ENCODE assay signal across 26 mouse cellular contexts in the genomic region with DNA sequence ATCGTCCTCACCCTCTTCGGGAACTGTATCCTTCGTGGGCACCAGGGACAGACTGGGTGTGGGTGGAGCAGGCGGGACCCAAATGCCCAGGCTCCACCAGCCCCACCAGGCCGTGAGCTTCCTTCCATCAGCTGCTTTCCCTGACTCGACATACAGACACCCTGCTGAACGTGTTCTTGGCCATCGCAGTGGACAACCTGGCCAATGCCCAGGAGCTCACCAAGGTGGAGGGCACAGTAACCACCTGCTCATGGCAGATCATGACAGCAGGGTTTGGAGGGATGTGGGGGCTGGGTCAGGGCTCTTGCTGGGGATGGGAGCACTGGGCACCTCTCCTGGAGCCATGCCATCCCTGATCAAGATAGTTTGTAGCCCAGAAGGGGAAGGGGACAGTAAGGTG.
DNase-seq lines count a peak whose midpoint lies in the region; ATAC-seq and TF ChIP-seq lines count a peak whose summit lies in the region.
"Had no signal": no experiment of that assay in that cellular context is flagged by ENCODE, and none has a peak within 500 bp of the region (broad histone marks: within the 10 kb centered on the region; RNA-seq: fewer than 3 reads in every experiment).

No protein-coding gene starts in this region.

- H3K4me1 ChIP-seq in hindbrain, postnatal 0 days (ENCODE audit: insufficient read depth, low read length), result no peaks in the 10 kb centered on the region; the same call in 1 of the 2 replicates
- H3K4me1 ChIP-seq in hindbrain, embryonic 16.5 days (ENCODE audit: control insufficient read depth, insufficient read depth, low read depth, low read length), result peaks cover 9% of the 10 kb centered on the region
- H3K4me1 ChIP-seq in heart, embryonic 10.5 days, result no peaks in the 10 kb centered on the region
- H3K4me1 ChIP-seq: liver, embryonic 15.5 days; midbrain, embryonic 10.5 days; midbrain, embryonic 15.5 days had no signal

- ATAC-seq in hindbrain, postnatal 0 days, result no peak
- ATAC-seq in hindbrain, embryonic 16.5 days, result no peak
- no peak for ATAC-seq in megakaryocyte progenitor cell, adult 5-6 weeks (replicated peaks; ENCODE audit: poor library complexity)
- ATAC-seq: forebrain, embryonic 16.5 days; intestine, postnatal 0 days; midbrain, embryonic 15.5 days had no signal

- no peak overlapping the region for H3K9ac ChIP-seq in hindbrain, postnatal 0 days (replicated peaks; ENCODE audit: low read length)
- H3K9ac ChIP-seq in hindbrain, embryonic 16.5 days (ENCODE audit: low read depth, low read length), result no peak overlapping the region
- H3K9ac ChIP-seq: hindbrain, embryonic 12.5 days; liver, embryonic 15.5 days; lung, embryonic 14.5 days; midbrain, embryonic 15.5 days had no signal

- H3K4me2 ChIP-seq in hindbrain, postnatal 0 days (ENCODE audit: low read depth, low read length), result no peak overlapping the region
- no peak overlapping the region for H3K4me2 ChIP-seq in hindbrain, embryonic 16.5 days (ENCODE audit: low read length)
- H3K4me2 ChIP-seq: hindbrain, embryonic 12.5 days; liver, embryonic 15.5 days; lung, embryonic 14.5 days; midbrain, embryonic 15.5 days had no signal

- no peak overlapping the region for H3K4me3 ChIP-seq in hindbrain, postnatal 0 days (ENCODE audit: low read length)
- H3K4me3 ChIP-seq in hindbrain, embryonic 16.5 days (ENCODE audit: low read length), result no peak overlapping the region
- H3K4me3 ChIP-seq in heart, embryonic 10.5 days, result no peak overlapping the region
- H3K4me3 ChIP-seq: hindbrain, embryonic 12.5 days; liver, embryonic 15.5 days; midbrain, embryonic 10.5 days; midbrain, embryonic 15.5 days had no signal

- H3K36me3 ChIP-seq in hindbrain, postnatal 0 days (ENCODE audit: insufficient read depth, low read length), result peaks cover 9% of the 10 kb centered on the region; the same call in 1 of the 2 replicates
- H3K36me3 ChIP-seq in hindbrain, embryonic 16.5 days (ENCODE audit: control insufficient read depth, insufficient read depth, low read length), result 0 out of 2 replicates have a peak, but pooled peaks cover 9% of the 10 kb centered on the region
- no peaks in the 10 kb centered on the region for H3K36me3 ChIP-seq in heart, embryonic 10.5 days
- H3K36me3 ChIP-seq: liver, embryonic 15.5 days had no signal

- H3K9me3 ChIP-seq in hindbrain, postnatal 0 days (ENCODE audit: low read length), result no peaks in the 10 kb centered on the region
- H3K9me3 ChIP-seq in hindbrain, embryonic 16.5 days (ENCODE audit: control insufficient read depth, low read length), result no peaks in the 10 kb centered on the region
- no peaks in the 10 kb centered on the region for H3K9me3 ChIP-seq in heart, embryonic 10.5 days
- H3K9me3 ChIP-seq: hindbrain, embryonic 12.5 days; liver, embryonic 15.5 days; midbrain, embryonic 10.5 days; midbrain, embryonic 15.5 days had no signal

- DNase-seq in hindbrain, postnatal 0 days (ENCODE audit: low spot score), result no peak
- peak; percentile 96 for DNase-seq in brain, adult 2 months (ENCODE audit: low read depth, low spot score)
- DNase-seq in cerebellum, adult 11-12 months, result peak; percentile 98
- peak; percentile 98 for DNase-seq in cerebellum, adult 9-11 months
- no peak for DNase-seq in right cerebral cortex, postnatal 10 days (ENCODE audit: low spot score in 2 of 2)
- no peak for DNase-seq in heart, embryonic 10.5 days (ENCODE audit: low spot score)
- DNase-seq: adrenal gland, postnatal 25 days; gastrocnemius, postnatal 10 days; heart, postnatal 36 days; kidney, postnatal 14 days; liver; lung, embryonic 14.5 days; lung, postnatal 14 days; right cerebral cortex, adult 18-20 months; right cerebral cortex, postnatal 4 days; thymus, adult 18-20 months; thymus, postnatal 36 days had no signal

- 71% methylated on average over 8 of the region's 8 CpGs for WGBS in hindbrain, postnatal 0 days
- WGBS in hindbrain, embryonic 16.5 days, result 91% methylated on average over 8 of the region's 8 CpGs
- 79% methylated on average over 8 of the region's 8 CpGs for WGBS in heart, embryonic 10.5 days

- peak overlapping the region; percentile 6; the same call in 1 of the 2 replicates for H3K27ac ChIP-seq in hindbrain, postnatal 0 days
- no peak overlapping the region for H3K27ac ChIP-seq in hindbrain, embryonic 16.5 days (ENCODE audit: low read depth, low read length)
- H3K27ac ChIP-seq in heart, embryonic 10.5 days, result no peak overlapping the region
- H3K27ac ChIP-seq: hindbrain, embryonic 12.5 days; liver, embryonic 15.5 days; midbrain, embryonic 10.5 days; midbrain, embryonic 15.5 days; stomach, postnatal 0 days had no signal

- TF ChIP-seq CTCF in hindbrain, postnatal 0 days (IDR thresholded peaks at IDR 0.05; ENCODE audit: low read depth), result no peak

- H3K27me3 ChIP-seq in hindbrain, postnatal 0 days (ENCODE audit: insufficient read depth, low read length), result peaks cover 3% of the 10 kb centered on the region; the same call in 1 of the 2 replicates
- H3K27me3 ChIP-seq in hindbrain, embryonic 16.5 days (replicated peaks; ENCODE audit: control insufficient read depth, insufficient read depth, low read length), result peaks cover 18% of the 10 kb centered on the region
- peaks cover 47% of the 10 kb centered on the region for H3K27me3 ChIP-seq in heart, embryonic 10.5 days (ENCODE audit: insufficient read depth, poor library complexity, severe bottlenecking)

Comparison
In these comparisons a context has a peak if more than half of its experiments do, and no peak if none do; other contexts are left out.
1. DNase-seq: peak in brain, adult 2 months (single experiment), cerebellum, adult 11-12 months (single experiment) and cerebellum, adult 9-11 months (single experiment); none in hindbrain, postnatal 0 days (single experiment), right cerebral cortex, postnatal 10 days (0 of 2) and heart, embryonic 10.5 days (single experiment).